Mouse (Mus musculus): ENCODE data around the gene Fgfr1op2. TPM values are rescaled to one million over a fixed set of nuclear protein-coding genes. Genes with fewer than 3 reads are reported as not detected.

Gene Fgfr1op2
- total and polyA plus RNA-seq, 3 experiments: 70.6 to 189 (median 130) TPM

GRCm38 (mm10) chr6:146641621-146642210, 64.7 kb downstream of the Fgfr1op2 start:
- no peak for TF ChIP-seq TAL1 (conservative IDR thresholded peaks at IDR 0.05; ENCODE audit: low read depth, low read length)
- TF ChIP-seq GATA2 (IDR thresholded peaks at IDR 0.05; ENCODE audit: borderline replicate concordance, low read depth, low read length): no peak
- TF ChIP-seq POLR2AphosphoS5 (IDR thresholded peaks at IDR 0.05; ENCODE audit: insufficient replicate concordance, low read depth, low read length): no peak
- TF ChIP-seq GATA1 (IDR thresholded peaks at IDR 0.05; ENCODE audit: borderline replicate concordance, low read length): no peak
- TF ChIP-seq CTCF (IDR thresholded peaks at IDR 0.05; ENCODE audit: low read depth, low read length): no peak
- ATAC-seq (ENCODE audit: extremely low read depth, insufficient number of reproducible peaks, low FRiP score, poor library complexity, severe bottlenecking) (no peak), DNase-seq (ENCODE audit: low spot score) (no peak)
- Histone ChIP-seq H3K36me3 (replicated peaks) (peaks cover 5% of the 10 kb centered on the region), H3K4me1 (ENCODE audit: insufficient read depth, low read depth, low read length) (peaks cover 31% of the 10 kb centered on the region), H3K27me3 (ENCODE audit: insufficient read depth, low read length) (no peaks in the 10 kb centered on the region), H3K4me3 (ENCODE audit: low read depth, low read length) (peak overlapping the region; percentile 90), H3K9me3 (replicated peaks) (no peaks in the 10 kb centered on the region)

- peak; percentile 95 for ATAC-seq (ENCODE audit: extremely low read depth, insufficient number of reproducible peaks, low FRiP score, poor library complexity, severe bottlenecking)
- Histone ChIP-seq H3K4me1 (ENCODE audit: insufficient read depth, low read depth, low read length) (peaks cover 31% of the 10 kb centered on the region), H3K4me3 (ENCODE audit: low read depth, low read length) (peak within 1 kb of the TSS; percentile 90), H3K36me3 (replicated peaks) (peaks cover 10% of the 10 kb centered on the region), H3K27me3 (ENCODE audit: insufficient read depth, low read length) (no peaks in the 10 kb centered on the region), H3K9me3 (replicated peaks) (no peaks in the 10 kb centered on the region)
- TF ChIP-seq POLR2AphosphoS5 (IDR thresholded peaks at IDR 0.05; ENCODE audit: insufficient replicate concordance, low read depth, low read length): peak; percentile 83; the same call in 1 of the 2 replicates
- TF ChIP-seq GATA2 (IDR thresholded peaks at IDR 0.05; ENCODE audit: borderline replicate concordance, low read depth, low read length): no peak
- peak; percentile 96 for DNase-seq (ENCODE audit: low spot score)
Measured at GRCm38 (mm10) chr6:146642276-146643183, 65.5 kb downstream of the Fgfr1op2 start, which contains the start of the genes Med21 and Tm7sf3. Gene Med21, plus strand, starts transcription at chr6:146642547. Gene Tm7sf3, minus strand, starts transcription at chr6:146642824.

GRCm38 (mm10) chr6:146643184-146643570, 66.2 kb downstream of the Fgfr1op2 start:
- no peak for TF ChIP-seq CTCF (IDR thresholded peaks at IDR 0.05; ENCODE audit: low read depth, low read length)
- no peak for TF ChIP-seq POLR2AphosphoS5 (IDR thresholded peaks at IDR 0.05; ENCODE audit: insufficient replicate concordance, low read depth, low read length)
- TF ChIP-seq GATA2 (IDR thresholded peaks at IDR 0.05; ENCODE audit: borderline replicate concordance, low read depth, low read length): no peak
- ATAC-seq (ENCODE audit: extremely low read depth, insufficient number of reproducible peaks, low FRiP score, poor library complexity, severe bottlenecking) (peak; percentile 37), DNase-seq (ENCODE audit: low spot score) (peak; percentile 14)
- no peaks in the 10 kb centered on the region for H3K27me3 ChIP-seq (ENCODE audit: insufficient read depth, low read length)
- H3K4me1 ChIP-seq (ENCODE audit: insufficient read depth, low read depth, low read length): peaks cover 31% of the 10 kb centered on the region
- H3K36me3 ChIP-seq (replicated peaks): peaks cover 11% of the 10 kb centered on the region
- H3K9me3 ChIP-seq (replicated peaks): no peaks in the 10 kb centered on the region
- H3K4me3 ChIP-seq (ENCODE audit: low read depth, low read length): peak overlapping the region; percentile 90

Other genes starting within 250 kb of the Fgfr1op2 start
- 37.6 and 42.5 TPM in 2 replicates for gene Itpr2, start 75.0 kb upstream of the Fgfr1op2 start, total RNA-seq (2014; fragmentation: Nextera tagmentation)
- 44.1 and 46.0 TPM in 2 replicates for gene Itpr2, start 75.0 kb upstream of the Fgfr1op2 start, total RNA-seq (2017)
- gene Itpr2, start 75.0 kb upstream of the Fgfr1op2 start, polyA plus RNA-seq (2012): 2.3 and 2.6 TPM in 2 replicates
- gene Ints13, start 632 bp downstream of the Fgfr1op2 start, total RNA-seq (2014; fragmentation: Nextera tagmentation): 69.5 and 117 TPM in 2 replicates
- gene Ints13, start 632 bp downstream of the Fgfr1op2 start, total RNA-seq (2017): 122 and 137 TPM in 2 replicates
- 16.4 and 24.4 TPM in 2 replicates for gene Ints13, start 632 bp downstream of the Fgfr1op2 start, polyA plus RNA-seq (2012)
- 65.7 and 70.0 TPM in 2 replicates for gene Med21, start 65.3 kb downstream of the Fgfr1op2 start, total RNA-seq (2014; fragmentation: Nextera tagmentation)
- 99.1 and 123 TPM in 2 replicates for gene Med21, start 65.3 kb downstream of the Fgfr1op2 start, total RNA-seq (2017)
- gene Med21, start 65.3 kb downstream of the Fgfr1op2 start, polyA plus RNA-seq (2012): 4.7 and 5.7 TPM in 2 replicates
- gene Tm7sf3, start 65.6 kb downstream of the Fgfr1op2 start, total RNA-seq (2014; fragmentation: Nextera tagmentation): 27.8 and 31.4 TPM in 2 replicates
- gene Tm7sf3, start 65.6 kb downstream of the Fgfr1op2 start, total RNA-seq (2017): 25.0 and 26.6 TPM in 2 replicates
- gene Tm7sf3, start 65.6 kb downstream of the Fgfr1op2 start, polyA plus RNA-seq (2012): 17.5 and 24.7 TPM in 2 replicates
- 4.4 and 9.4 TPM in 2 replicates for gene Stk38l, start 147.8 kb downstream of the Fgfr1op2 start, total RNA-seq (2014; fragmentation: Nextera tagmentation)
- gene Stk38l, start 147.8 kb downstream of the Fgfr1op2 start, total RNA-seq (2017): 4.2 and 4.3 TPM in 2 replicates
- 0.51 and 0.67 TPM in 2 replicates for gene Stk38l, start 147.8 kb downstream of the Fgfr1op2 start, polyA plus RNA-seq (2012)
- not detected in 2 replicates for gene Arntl2, start 218.9 kb downstream of the Fgfr1op2 start, total RNA-seq (2014; fragmentation: Nextera tagmentation)
- gene Arntl2, start 218.9 kb downstream of the Fgfr1op2 start, total RNA-seq (2017): not detected in 2 replicates
- gene Arntl2, start 218.9 kb downstream of the Fgfr1op2 start, polyA plus RNA-seq (2012): not detected in 2 replicates

Measured in G1E (cell line).